Mouse (Mus musculus) urinary bladder, postnatal 4 days (tissue): ENCODE measurements around the gene Ccnyl1.

ENCODE experiments used
- DNase-seq, 2 experiments: peaks; one replicate each; pipeline ENCODE4 v3.0.0; 2021 to 2022; ENCODE audit warnings: low spot score in 2 of 2

Gene Ccnyl1

GRCm38 (mm10) chr1:64737502-64738179, 47.4 kb downstream of the Ccnyl1 start, which contains the start of gene Fzd5:
Gene Fzd5, minus strand, starts transcription at chr1:64737751.
- DNase-seq = peak; percentile 92

- no peak for DNase-seq
These were observed 47.9 kb downstream of the Ccnyl1 start for GRCm38 (mm10) chr1:64738180-64738555.

GRCm38 (mm10) chr1:64738661-64739082, 48.4 kb downstream of the Ccnyl1 start:
- no peak for DNase-seq

DNA sequence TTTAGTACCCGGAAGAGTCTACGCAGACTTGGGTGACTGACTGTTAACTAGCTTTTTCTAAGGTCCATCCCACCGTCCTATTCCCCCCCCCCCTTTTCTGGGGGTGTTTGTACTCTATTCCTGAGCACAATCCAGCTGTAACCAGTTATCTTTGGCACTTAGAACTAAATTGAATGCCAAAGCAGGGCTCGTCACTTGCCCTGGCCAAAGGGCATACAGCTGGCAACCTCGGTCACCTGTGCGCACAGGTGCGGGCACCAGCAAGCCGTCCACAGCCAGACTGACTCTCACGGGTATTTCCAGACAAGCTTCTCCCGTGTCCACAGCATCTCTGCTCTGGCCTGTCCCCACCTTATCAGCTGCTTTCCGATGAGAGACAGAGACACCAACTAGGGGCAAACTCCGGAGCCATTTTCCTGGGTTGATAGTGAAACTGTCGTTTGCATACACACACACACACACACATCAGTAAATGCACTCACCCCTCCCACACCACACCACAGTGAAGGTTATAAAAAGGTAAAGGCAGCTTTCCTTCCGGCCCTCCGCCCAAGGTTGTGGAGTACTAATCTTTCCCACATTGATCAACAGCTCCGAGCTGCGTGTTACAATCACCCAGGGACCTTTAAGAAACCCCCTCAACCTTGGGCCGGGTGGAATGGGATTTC, 52.6 kb downstream of the Ccnyl1 start:
- no peak for DNase-seq

DNA sequence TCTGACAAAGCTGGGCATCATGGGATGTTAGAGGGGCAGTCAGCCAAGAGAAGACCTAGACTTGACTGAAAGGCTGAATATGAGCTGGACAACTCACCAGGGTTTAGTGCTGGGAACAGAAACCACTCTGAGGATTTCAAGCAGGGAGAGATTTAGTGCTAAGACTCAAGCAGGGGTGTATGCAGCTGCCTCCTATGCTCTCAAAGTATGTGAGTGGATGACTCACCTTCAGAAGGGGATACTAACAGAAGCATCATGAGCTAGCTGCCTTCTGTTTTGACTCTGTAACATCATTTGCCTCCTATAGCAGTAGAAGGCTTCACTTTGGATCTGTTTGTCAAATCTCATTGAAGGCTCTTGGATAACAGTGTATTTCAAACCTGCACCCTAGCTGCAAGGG, 54.4 kb downstream of the Ccnyl1 start:
- no peak for DNase-seq

DNA sequence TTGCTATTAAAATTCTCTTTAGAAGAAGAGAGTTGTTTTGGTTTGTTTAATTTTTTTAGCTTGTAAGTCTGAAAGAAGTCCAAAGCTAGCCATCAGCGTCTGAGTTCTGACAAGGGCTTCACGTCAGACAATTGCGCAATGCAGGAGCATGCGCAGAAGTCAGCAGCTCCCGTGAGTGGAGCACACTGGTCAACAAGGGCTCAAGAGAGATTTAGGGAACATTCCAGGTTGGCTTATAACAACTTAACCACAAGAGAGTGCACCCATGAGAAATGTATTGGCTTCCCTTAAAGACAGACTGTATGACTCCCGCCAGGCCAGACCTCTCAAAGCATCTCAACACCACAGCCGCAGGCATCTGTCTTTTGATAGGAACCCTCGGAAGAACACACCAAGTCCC, 62.9 kb downstream of the Ccnyl1 start:
- no peak for DNase-seq

- DNase-seq = no peak
These were observed 63.4 kb downstream of the Ccnyl1 start for GRCm38 (mm10) chr1:64753668-64754067.

DNA sequence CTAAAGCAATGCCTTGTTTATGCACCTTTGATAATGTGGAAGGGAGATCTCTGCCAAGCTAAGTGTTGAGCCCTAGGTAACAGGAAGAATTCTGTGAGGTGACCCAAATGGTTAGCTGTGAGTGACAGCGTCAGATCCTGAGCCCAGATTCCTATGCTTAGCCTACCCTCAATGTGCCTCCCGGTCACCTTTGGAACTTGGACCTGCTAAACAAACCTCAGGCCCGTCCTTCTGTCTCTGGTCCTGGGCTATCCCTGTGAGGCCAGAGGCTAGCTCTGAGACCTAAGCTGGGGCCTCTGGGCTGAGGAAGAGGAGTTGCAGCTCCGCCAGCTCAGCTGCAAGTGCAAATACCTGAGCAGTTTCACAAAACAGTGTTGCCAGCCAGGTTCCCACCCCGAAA, 64.4 kb downstream of the Ccnyl1 start:
- no peak for DNase-seq

DNA sequence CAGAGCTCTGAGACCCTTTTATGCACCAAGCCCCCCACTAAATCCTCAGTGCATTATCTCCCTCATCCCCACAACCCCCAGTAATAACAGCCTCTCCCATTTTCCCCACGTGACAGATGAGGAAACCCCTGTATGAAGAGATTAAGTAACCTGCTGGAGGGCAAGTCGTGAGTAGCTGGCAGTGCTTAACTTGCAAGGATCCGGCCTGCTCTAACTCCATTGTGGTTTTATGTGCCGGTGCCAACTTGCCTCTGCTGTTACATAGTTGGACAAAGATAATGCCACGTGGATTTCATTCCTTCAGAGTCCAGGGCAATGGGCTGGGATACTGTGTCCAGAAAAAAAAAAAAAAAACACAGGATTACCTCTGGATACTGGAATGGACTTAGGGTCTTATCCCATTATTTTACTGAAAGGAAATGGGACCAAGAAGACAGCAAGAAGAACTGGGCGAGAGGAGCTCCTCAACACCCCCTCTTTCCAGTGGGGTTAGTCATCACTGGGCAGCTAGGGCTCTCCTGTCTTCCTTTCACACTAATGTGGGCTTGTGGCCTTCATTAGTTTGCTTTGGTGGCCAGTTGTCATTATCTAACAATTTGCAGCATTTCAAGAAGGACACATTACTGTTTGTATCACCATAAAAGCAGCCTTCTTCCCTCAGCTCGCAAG, 65.8 kb downstream of the Ccnyl1 start:
- DNase-seq = no peak

- DNase-seq = peak in 1 of 2 experiments; percentile 13
These were observed 66.4 kb downstream of the Ccnyl1 start for GRCm38 (mm10) chr1:64756640-64757030.

DNA sequence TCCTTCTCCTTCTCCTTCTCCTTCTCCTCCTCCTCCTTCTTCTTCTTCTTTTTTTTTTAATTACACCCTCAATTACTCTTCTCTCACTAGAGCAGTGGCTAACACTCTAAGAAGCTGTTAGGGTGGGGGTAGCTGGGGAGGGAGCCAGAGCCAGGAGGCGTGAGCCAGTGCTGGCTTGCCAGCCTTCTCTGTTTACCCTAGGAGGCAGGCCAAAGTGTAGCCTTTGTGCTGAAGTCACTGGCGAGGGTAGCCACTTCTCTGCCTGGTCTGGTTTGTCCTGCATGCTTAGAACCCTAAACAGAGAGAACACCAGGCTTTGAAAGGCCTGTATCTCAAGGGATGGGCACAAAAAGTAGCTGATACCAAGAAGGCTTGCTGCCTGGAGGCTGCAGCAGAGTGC, 67.0 kb downstream of the Ccnyl1 start:
- peak in 1 of 2 experiments; percentile 48 for DNase-seq

DNA sequence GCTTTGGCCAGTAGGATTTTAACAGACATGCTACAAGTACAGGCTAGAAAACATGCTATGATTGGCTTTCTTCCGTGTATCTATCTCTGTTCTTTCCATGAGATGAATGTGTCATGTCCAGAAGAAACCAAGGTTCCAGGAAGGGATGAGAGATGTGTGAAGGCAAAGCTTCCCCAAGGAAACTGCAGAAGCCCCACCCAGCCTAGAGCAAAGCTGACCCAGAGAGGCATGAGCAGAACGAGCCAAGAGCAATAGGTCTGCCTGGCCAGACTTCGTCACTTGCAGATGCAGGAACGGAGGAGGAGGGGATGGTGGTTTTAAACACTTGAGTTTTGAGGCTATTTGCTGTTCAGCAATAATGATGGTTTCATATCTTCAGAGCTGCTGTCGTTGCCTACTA, 67.5 kb downstream of the Ccnyl1 start:
- DNase-seq = peak in 1 of 2 experiments; percentile 34

DNA sequence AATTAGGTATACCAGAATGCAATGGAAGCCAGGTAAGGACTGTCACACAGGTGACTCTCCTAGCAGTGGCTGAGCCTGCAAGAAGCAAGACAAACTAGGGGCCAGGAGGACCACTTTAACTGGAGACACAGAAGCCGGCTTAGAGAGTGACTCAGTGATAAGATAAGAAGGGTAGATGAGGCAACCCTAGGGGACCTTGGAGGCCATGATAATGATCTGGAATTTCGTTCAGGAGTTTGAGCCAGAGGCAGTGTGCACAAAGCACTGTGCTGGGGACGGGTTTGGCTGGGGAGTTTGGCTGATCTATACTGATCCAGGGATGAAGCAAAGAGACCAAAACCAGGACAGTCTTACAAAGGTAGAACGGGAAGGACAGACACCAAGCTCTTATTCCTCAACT, 71.4 kb downstream of the Ccnyl1 start:
- DNase-seq = no peak

- no peak for DNase-seq
These were observed 79.9 kb downstream of the Ccnyl1 start for GRCm38 (mm10) chr1:64770169-64770568.

DNA sequence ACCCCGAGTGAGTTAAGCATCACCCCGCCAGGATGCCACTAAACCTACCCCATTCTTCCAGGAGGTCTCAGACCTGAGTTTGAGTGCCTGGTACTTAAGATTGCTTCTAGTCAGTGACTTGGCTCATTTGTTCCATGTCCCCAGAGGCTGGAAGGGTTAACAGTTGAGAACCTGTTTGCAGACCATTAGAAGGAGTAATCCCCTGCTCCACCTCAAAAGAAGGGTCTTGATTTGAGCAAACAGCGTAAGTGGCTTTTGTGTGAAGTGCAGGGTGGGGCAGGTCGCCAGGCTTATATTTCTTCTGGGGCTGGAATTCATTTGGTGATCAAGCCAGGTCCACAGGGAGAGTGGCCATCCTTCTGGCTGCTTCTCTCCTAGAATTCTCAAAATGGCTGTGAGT, 83.0 kb downstream of the Ccnyl1 start:
- no peak for DNase-seq
